Mouse (Mus musculus): Measurements from ENCODE around the gene Meox2.
A peak's percentile ranks its signal among the peaks of the same experiment; 100 is the strongest.
"Not testable (repeated sequence)": the region's sequence is repeated elsewhere in the genome, so short reads cannot be mapped to it uniquely, and the experiment has no call there.

Meox2 gene

DNA sequence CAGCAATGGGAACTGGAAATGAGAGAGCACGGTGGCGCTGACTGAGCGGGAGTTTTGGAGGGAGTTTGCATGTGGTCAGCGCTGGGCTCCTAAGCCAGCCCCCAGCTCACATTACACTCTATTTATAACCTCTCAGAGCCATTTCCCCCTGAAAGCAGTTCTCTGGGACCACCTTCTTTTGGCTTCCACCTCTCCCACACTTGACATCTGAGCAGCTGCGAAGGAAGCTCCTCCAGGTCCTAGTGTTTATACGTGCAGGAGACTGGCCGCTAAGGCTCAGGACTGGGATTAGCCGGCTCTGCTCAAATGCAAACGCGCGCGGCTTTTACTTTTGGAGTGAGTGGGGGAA lies at the start of gene Meox2:
TSS of gene Meox2 (plus strand) at position 151 of the 349 bp plus-strand sequence.
- no peak for DNase-seq (ENCODE audit: low read depth, low spot score)

DNA sequence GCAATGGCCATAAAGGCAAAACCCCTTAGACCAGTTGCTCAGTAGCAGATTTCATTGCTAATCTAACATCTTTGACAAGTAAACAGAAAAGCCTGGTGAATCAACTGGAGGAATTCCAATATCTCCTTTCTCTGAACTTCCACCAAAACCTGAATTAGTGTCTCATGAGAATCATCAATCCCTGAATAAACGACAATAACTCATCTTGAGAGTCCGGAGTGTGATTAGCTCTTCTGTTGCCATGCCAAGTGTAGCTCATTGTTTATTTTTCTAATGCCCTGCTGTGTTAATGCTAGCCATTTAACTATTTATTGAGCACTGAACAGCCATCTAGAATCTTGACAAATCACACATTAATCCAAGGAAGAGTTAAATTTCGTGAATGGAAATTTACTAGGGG lies 35.7 kb upstream of the Meox2 start:
- no peak for DNase-seq (ENCODE audit: low read depth, low spot score)

DNA sequence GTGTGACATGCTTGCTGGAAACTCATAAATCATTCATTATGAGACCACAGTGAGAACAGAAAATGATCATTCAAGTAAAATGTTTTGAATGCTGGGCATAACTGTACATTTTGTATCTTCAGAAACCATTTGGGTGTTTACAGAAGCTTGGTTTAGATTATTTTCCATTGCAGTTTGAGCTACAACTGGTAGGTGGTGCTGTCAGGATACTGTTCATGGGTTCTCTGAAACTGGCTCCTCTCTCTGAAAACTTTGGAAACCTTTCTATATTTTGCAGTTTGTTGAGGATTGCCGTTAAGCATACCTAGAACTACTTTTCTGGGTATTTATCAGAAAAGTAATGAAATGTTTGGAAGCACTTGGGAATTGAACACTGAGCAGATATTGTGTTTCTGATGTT lies 31.0 kb upstream of the Meox2 start:
- DNase-seq (ENCODE audit: low read depth, low spot score): no peak

GRCm38 (mm10) chr12:37080005-37080404 lies 28.3 kb upstream of the Meox2 start:
- DNase-seq (ENCODE audit: low read depth, low spot score): not testable (repeated sequence)

DNA sequence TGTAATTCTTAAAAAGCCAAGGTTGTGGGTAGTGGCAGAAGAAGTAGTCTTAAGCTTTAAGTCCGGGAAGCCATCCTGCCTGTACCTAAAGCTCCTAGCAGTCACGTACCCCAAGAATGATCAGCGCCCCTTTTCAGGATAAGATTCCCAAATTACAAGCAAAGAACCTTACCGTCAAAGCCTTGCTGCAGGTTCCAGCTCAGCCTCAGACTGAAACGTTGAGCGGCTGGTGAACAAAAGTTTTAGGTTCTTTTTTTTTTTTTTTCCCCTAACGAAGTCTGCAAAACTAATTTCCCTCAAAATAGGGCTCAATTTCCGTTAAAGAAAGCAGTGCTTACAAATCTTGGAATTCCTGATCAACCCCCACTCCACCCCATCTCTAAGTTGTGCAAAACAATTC lies 1.8 kb upstream of the Meox2 start:
- no peak for DNase-seq (ENCODE audit: low read depth, low spot score)

GRCm38 (mm10) chr12:37107150-37107549 lies 1.2 kb upstream of the Meox2 start:
- no peak for DNase-seq (ENCODE audit: low read depth, low spot score)

GRCm38 (mm10) chr12:37107713-37108389 lies 489 bp upstream of the Meox2 start:
- no peak for DNase-seq (ENCODE audit: low read depth, low spot score)

DNA sequence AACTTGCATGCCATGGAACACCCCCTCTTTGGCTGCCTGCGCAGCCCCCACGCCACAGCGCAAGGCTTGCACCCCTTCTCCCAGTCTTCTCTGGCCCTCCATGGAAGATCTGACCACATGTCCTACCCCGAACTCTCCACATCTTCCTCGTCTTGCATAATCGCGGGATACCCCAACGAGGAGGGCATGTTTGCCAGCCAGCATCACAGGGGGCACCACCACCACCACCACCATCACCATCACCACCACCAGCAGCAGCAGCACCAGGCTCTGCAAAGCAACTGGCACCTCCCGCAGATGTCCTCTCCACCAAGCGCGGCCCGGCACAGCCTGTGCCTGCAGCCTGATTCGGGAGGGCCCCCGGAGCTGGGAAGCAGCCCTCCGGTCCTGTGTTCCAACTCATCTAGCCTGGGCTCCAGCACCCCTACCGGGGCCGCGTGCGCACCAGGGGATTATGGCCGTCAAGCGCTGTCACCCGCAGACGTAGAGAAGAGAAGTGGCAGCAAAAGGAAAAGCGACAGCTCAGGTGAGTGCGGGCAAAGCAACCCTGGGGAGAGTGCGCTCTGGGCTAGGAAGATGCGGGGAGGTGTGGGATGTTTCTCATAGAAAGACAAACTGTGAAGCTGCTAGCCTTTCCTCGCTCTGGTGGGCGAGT lies 606 bp downstream of the Meox2 start:
- no peak for DNase-seq (ENCODE audit: low read depth, low spot score)

DNA sequence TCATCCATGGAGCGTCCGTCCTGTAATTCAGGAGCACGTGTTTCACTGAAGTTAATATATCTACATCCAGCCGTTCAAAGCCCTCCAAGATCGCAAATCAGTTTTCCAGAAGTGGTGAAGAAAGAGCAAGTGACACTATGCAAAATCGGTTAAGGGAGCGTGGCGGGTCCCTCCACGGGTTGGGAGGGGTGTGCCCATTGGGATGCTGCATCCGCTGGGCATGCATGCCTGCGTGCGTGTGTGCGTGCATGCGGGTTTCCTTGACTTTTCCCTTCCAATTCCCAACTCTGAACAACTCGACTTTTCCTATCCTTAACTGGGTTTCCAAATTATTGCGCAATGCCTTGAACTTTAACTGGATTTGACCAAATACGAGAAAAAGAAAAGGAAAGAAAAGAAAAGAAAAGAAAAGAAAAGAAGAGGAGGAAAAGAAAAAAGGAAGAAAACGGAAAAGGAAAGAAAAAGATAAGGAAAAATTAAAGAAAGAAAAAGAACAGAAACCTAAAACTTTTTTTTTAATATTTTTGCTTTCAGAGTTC lies 1.2 kb downstream of the Meox2 start:
- no peak for DNase-seq (ENCODE audit: low read depth, low spot score)

GRCm38 (mm10) chr12:37110977-37111376 lies 2.6 kb downstream of the Meox2 start:
- no peak for DNase-seq (ENCODE audit: low read depth, low spot score)

DNA sequence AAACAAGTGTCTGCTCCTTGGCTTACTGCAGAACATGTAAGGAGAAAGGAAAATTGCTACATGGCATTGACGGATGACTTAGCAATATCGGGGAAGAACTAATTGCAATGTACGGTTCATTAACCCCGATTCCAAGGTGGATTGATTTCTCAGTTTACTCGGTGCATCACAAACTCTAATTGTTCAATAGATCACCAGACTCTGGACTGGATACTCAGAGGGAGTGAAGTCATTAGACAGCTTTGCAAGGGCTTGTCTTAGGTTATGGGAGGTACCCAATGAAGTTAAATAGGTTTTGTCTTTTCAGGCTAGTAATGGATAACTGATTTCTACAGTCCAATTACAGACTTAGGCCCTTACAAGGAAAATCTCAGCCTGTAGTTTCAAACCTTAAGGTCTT lies 10.9 kb downstream of the Meox2 start:
- no peak for DNase-seq (ENCODE audit: low read depth, low spot score)

DNA sequence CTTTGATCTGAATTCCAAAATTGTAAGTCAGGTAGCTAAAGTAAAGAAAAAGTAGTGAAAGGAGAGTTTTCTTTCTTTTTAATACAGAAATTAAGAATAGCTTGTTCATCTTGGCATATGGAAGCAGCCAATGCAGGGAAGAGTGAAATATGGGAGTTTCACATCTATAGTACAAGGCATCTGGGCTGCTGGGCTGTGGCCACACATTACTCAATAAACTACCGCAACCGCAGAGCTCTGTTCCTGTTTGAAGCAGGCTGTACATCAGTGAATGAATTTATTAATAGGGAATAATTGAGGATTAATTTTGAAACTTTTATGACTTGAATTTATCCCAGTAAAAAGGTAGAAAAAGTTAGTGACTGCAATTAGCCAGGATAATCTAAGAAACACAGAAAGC lies 15.4 kb downstream of the Meox2 start:
- DNase-seq (ENCODE audit: low read depth, low spot score): no peak

- no peak for DNase-seq (ENCODE audit: low read depth, low spot score)
Observed at GRCm38 (mm10) chr12:37142080-37142703, 33.9 kb downstream of the Meox2 start.

DNA sequence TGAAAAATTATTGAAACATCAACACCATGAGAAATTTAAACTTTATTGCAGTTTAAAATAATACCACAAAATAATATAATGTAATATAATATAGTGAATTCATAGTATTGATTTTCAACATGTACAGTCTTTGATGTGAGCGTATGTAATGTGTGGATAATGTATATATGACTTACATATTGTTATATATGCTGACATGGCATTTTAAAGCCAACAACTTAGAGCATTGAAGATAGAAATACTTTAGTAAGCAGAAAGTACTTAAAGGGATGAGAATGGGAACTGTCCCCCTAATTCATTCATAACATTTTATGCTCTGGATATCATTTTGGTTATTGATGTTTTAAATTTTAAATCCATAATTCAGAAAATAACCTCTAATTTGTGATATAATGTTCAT lies 35.5 kb downstream of the Meox2 start:
- DNase-seq (ENCODE audit: low read depth, low spot score): no peak

GRCm38 (mm10) chr12:37167742-37168141 lies 59.4 kb downstream of the Meox2 start:
- DNase-seq (ENCODE audit: low read depth, low spot score): no peak

GRCm38 (mm10) chr12:37173324-37173723 lies 65.0 kb downstream of the Meox2 start:
- no peak for DNase-seq (ENCODE audit: low read depth, low spot score)

DNA sequence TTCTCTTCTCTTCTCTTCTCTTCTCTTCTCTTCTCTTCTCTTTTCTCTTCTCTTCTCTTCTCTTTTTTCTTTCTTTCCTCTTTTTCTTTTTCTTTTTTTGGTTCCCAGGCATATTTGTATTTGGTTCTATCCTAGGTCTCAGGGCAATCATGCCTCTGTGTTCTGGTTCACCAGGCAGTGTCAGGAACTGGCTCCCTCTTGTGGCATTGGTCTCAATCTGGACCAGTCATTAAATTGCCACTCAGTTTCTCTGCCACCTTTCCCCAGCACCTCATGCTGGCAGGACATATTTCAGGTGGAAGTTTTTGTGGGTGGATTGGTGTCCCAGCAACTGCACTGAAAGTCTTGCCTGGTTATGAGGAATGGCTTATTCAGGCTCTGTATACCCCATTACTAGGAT lies 75.3 kb downstream of the Meox2 start:
- DNase-seq (ENCODE audit: low read depth, low spot score): peak; percentile 2

DNA sequence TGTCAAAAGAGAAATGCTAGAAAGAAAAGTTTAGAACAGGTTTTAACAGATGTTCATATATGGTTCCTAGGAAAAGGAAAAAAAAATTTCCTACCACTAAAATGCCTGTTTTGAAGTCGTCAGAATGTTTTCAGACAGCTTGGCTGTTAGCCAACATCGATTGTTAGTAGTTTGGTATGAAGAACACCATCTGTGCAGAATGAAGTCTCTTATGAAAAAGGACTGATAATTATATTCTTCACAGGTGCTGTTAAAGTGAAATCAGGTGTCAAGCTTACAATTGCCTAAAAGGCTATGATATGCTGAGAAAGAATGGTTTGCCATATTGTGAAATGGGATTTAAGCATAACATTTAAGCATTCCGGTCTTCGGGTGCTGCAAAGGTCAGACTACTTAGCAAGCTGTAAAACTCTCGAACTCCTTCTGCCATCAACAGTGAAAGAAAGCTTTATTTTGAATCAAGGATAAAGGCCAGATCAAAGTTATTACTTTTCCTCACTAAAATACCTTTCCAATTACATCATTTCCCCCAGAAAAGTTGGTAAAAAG lies 80.7 kb downstream of the Meox2 start:
- DNase-seq (ENCODE audit: low read depth, low spot score): no peak

Data from 3T3-L1 (cell line).